Mouse (Mus musculus): Measurements from ENCODE around the gene Gpr26. TPM values are rescaled to one million over a fixed set of nuclear protein-coding genes. Genes with fewer than 3 reads are reported as not detected.

The Gpr26 gene
- polyA plus RNA-seq, 1 experiment, result not detected

DNA sequence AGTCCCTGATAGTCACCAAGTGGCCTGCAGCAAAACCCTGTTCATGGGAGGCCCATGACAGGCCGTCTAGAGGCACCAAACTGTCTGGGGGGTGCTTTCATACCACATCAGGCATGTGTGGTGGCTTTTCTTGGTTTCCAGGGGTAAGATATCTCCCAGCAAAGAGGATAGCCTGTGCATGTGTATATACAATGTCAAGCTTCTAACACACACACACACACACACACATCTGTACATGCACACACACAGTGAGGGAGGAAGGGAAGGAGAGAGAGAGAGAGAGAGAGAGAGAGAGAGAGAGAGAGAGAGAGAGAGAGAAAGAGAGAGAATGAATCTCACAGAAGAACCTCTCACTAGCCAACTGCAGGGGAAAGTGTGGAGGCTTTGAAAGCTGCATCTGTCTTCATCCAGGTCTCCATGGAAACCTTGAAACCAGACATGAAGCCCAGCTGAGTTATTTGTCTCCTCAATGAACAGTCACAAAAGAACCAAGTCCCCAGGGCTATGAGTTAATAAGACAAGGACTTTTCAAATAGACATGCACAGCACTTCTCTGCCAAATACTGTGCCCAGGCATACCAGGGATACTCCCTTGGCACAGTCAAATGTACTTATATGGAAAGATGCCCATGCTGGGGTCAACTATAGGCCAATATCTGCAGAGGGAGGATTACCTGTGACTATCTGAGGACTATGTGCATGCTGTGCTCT lies 46.9 kb downstream of the Gpr26 start:
- Histone ChIP-seq H3K27me3 (ENCODE audit: control insufficient read depth, insufficient read depth, insufficient read length) (no peaks in the 10 kb centered on the region), H3K4me3 (ENCODE audit: insufficient read depth, poor library complexity, severe bottlenecking) (no peak overlapping the region), H3K79me2 (ENCODE audit: control insufficient read depth, insufficient read depth) (no peaks in the 10 kb centered on the region), H3ac (ENCODE audit: control insufficient read depth, insufficient read length, low read depth) (no peak overlapping the region), H3K79me3 (ENCODE audit: low read depth) (no peaks in the 10 kb centered on the region), H3K36me3 (ENCODE audit: control insufficient read depth, insufficient read depth) (no peaks in the 10 kb centered on the region)
- TF ChIP-seq USF1 (IDR thresholded peaks at IDR 0.05; ENCODE audit: low read depth) (no peak), CTCF (IDR thresholded peaks at IDR 0.05; ENCODE audit: control insufficient read depth, insufficient read depth, insufficient read length) (no peak), MYOD1 (IDR thresholded peaks at IDR 0.05; ENCODE audit: control insufficient read depth, insufficient read length, low read depth) (no peak), MAX (IDR thresholded peaks at IDR 0.05) (no peak), MYOG (IDR thresholded peaks at IDR 0.05; ENCODE audit: control insufficient read depth, extremely low read depth, insufficient read length) (no peak), CEBPB (IDR thresholded peaks at IDR 0.05; ENCODE audit: low read depth) (no peak), FOSL1 (IDR thresholded peaks at IDR 0.05; ENCODE audit: insufficient read depth, low read length, poor library complexity, severe bottlenecking) (no peak)

DNA sequence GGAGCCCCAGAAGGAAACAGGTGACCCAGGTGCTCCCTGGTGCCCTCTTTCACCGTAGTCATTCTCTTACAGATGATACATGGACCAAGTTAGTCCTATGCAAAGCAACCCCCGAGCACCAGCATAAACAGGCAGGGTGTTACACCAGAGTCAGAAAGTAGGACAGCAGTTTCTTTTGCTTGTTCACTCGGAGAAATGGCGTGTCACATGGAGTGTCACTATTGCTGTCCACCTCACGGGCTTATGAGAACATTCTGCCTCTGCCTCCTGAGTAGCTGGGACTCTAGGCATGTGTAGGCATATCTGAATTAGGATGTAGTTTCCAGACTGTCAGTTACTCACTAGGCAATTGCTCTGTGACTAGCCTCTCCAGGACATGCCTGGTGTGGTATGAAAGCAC lies 47.7 kb downstream of the Gpr26 start:
- no peaks in the 10 kb centered on the region for H3K79me3 ChIP-seq (ENCODE audit: low read depth)
- TF ChIP-seq MYOG (IDR thresholded peaks at IDR 0.05; ENCODE audit: control insufficient read depth, extremely low read depth, insufficient read length) (no peak), CEBPB (IDR thresholded peaks at IDR 0.05; ENCODE audit: low read depth) (no peak), MYOD1 (IDR thresholded peaks at IDR 0.05; ENCODE audit: control insufficient read depth, insufficient read length, low read depth) (no peak)

DNA sequence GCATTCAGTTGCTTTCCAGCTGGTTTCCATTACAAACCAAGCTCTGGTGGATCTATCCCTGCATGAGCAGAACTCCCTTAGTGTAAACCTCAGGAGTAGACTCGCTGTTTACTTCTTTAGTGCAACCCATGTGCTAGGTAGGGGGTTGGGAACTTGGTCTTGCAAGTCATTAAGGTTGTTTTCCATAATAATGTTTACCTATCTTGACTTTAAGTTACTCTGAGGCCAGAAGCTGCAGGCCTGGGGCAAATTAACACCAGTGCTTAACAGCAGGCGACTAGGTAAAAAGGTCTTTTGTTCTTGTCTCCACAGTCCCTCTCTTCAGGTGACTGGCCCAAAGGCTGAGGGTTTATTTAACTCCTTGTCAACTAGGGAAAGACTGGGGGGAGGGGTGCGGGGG lies 48.9 kb downstream of the Gpr26 start:
- H3K79me2 ChIP-seq (ENCODE audit: control insufficient read depth, insufficient read depth), result no peaks in the 10 kb centered on the region
- H3K36me3 ChIP-seq (ENCODE audit: control insufficient read depth, insufficient read depth), result no peaks in the 10 kb centered on the region
- no peak overlapping the region for H3ac ChIP-seq (ENCODE audit: control insufficient read depth, insufficient read length, low read depth)
- H3K4me3 ChIP-seq (ENCODE audit: insufficient read depth, poor library complexity, severe bottlenecking), result no peak overlapping the region
- no peaks in the 10 kb centered on the region for H3K79me3 ChIP-seq (ENCODE audit: low read depth)
- no peak for TF ChIP-seq MAX (IDR thresholded peaks at IDR 0.05)
- TF ChIP-seq MYOD1 (IDR thresholded peaks at IDR 0.05; ENCODE audit: control insufficient read depth, insufficient read length, low read depth), result no peak
- TF ChIP-seq FOSL1 (IDR thresholded peaks at IDR 0.05; ENCODE audit: insufficient read depth, low read length, poor library complexity, severe bottlenecking), result no peak
- TF ChIP-seq CEBPB (IDR thresholded peaks at IDR 0.05; ENCODE audit: low read depth), result no peak
- TF ChIP-seq USF1 (IDR thresholded peaks at IDR 0.05; ENCODE audit: low read depth), result no peak
- TF ChIP-seq MYOG (IDR thresholded peaks at IDR 0.05; ENCODE audit: control insufficient read depth, extremely low read depth, insufficient read length), result no peak
- no peak for TF ChIP-seq CTCF (IDR thresholded peaks at IDR 0.05; ENCODE audit: control insufficient read depth, insufficient read depth, insufficient read length)
- H3K27me3 ChIP-seq (ENCODE audit: control insufficient read depth, insufficient read depth, insufficient read length), result no peaks in the 10 kb centered on the region

More for the DNA sequence above, 47.7 kb downstream of the Gpr26 start:
- H3K27me3 ChIP-seq (ENCODE audit: control insufficient read depth, insufficient read depth, insufficient read length), result no peaks in the 10 kb centered on the region
- H3K79me2 ChIP-seq (ENCODE audit: control insufficient read depth, insufficient read depth), result no peaks in the 10 kb centered on the region
- no peak overlapping the region for H3ac ChIP-seq (ENCODE audit: control insufficient read depth, insufficient read length, low read depth)
- no peaks in the 10 kb centered on the region for H3K36me3 ChIP-seq (ENCODE audit: control insufficient read depth, insufficient read depth)
- H3K4me3 ChIP-seq (ENCODE audit: insufficient read depth, poor library complexity, severe bottlenecking), result no peak overlapping the region

DNA sequence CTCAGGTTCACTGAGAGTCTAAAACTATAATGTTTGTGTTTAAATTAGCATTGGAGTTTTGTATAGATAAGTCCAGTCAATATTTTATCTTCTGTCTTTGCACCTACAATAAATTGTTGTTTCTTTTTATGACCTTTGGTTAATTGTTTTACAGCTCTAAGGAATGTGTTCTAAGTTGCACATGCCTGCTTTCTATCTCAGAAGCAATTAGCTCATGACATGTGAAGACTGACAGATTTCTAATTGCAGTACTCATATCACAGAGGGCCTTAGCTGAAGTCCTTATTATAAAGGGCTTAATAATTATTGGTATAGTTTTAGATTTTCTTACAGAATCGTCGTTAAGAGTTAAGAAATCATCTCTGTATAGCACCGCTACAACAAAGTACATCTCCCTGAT lies 49.7 kb downstream of the Gpr26 start:
- no peaks in the 10 kb centered on the region for H3K79me2 ChIP-seq (ENCODE audit: control insufficient read depth, insufficient read depth)
- no peaks in the 10 kb centered on the region for H3K27me3 ChIP-seq (ENCODE audit: control insufficient read depth, insufficient read depth, insufficient read length)
- H3ac ChIP-seq (ENCODE audit: control insufficient read depth, insufficient read length, low read depth), result no peak overlapping the region
- TF ChIP-seq FOSL1 (IDR thresholded peaks at IDR 0.05; ENCODE audit: insufficient read depth, low read length, poor library complexity, severe bottlenecking) (no peak), MYOD1 (IDR thresholded peaks at IDR 0.05; ENCODE audit: control insufficient read depth, insufficient read length, low read depth) (no peak), USF1 (IDR thresholded peaks at IDR 0.05; ENCODE audit: low read depth) (no peak), CTCF (IDR thresholded peaks at IDR 0.05; ENCODE audit: control insufficient read depth, insufficient read depth, insufficient read length) (no peak), MYOG (IDR thresholded peaks at IDR 0.05; ENCODE audit: control insufficient read depth, extremely low read depth, insufficient read length) (no peak), CEBPB (IDR thresholded peaks at IDR 0.05; ENCODE audit: low read depth) (no peak), MAX (IDR thresholded peaks at IDR 0.05) (no peak)
- H3K4me3 ChIP-seq (ENCODE audit: insufficient read depth, poor library complexity, severe bottlenecking), result no peak overlapping the region
- no peaks in the 10 kb centered on the region for H3K36me3 ChIP-seq (ENCODE audit: control insufficient read depth, insufficient read depth)
- no peaks in the 10 kb centered on the region for H3K79me3 ChIP-seq (ENCODE audit: low read depth)

DNA sequence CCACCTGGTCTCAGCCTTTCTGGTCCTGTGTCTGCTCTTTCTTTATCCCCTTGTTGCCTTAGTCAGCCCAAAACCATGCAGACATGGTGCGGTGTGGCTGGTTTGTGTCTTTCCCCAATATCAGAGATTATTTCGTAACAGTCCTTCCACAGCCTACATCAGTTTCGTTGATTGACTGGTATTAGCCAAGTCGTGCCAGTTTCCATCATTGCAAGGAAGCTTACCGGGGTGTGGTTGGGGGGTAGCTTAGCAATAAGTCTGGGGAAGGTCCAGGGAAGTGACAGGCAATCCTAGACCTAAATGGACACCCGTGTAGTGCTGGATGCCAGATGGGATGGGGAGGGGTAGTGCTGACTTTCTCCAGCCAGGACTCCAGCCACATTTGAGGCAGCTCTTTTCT lies 59.3 kb downstream of the Gpr26 start:
- H3K79me3 ChIP-seq (ENCODE audit: low read depth), result no peaks in the 10 kb centered on the region
- TF ChIP-seq FOSL1 (IDR thresholded peaks at IDR 0.05; ENCODE audit: insufficient read depth, low read length, poor library complexity, severe bottlenecking) (no peak), MAX (IDR thresholded peaks at IDR 0.05) (no peak), MYOG (IDR thresholded peaks at IDR 0.05; ENCODE audit: control insufficient read depth, extremely low read depth, insufficient read length) (no peak), USF1 (IDR thresholded peaks at IDR 0.05; ENCODE audit: low read depth) (no peak), MYOD1 (IDR thresholded peaks at IDR 0.05; ENCODE audit: control insufficient read depth, insufficient read length, low read depth) (no peak), CTCF (IDR thresholded peaks at IDR 0.05; ENCODE audit: control insufficient read depth, insufficient read depth, insufficient read length) (no peak), CEBPB (IDR thresholded peaks at IDR 0.05; ENCODE audit: low read depth) (no peak)
- H3ac ChIP-seq (ENCODE audit: control insufficient read depth, insufficient read length, low read depth), result no peak overlapping the region
- H3K36me3 ChIP-seq (ENCODE audit: control insufficient read depth, insufficient read depth), result no peaks in the 10 kb centered on the region
- H3K27me3 ChIP-seq (ENCODE audit: control insufficient read depth, insufficient read depth, insufficient read length), result no peaks in the 10 kb centered on the region
- H3K79me2 ChIP-seq (ENCODE audit: control insufficient read depth, insufficient read depth), result no peaks in the 10 kb centered on the region
- no peak overlapping the region for H3K4me3 ChIP-seq (ENCODE audit: insufficient read depth, poor library complexity, severe bottlenecking)

DNA sequence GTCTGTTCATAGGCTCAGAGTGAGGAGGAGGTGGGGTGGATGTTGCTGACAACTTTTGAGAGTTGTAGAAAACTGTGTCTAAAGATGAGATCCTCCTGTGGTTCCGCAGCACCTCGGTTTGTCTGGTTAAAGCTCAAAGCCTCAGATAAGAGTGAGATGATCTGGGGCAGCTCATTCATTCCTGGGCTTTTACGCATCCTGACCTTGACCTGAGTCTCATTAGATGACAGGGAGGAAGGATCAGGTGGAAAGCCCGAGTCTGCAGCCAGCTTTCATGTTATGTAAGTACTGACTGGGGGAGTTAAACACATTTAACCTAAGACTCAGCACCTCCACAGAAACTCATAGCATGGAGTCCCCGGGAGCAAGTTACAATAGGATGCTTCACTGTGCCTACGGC lies 60.4 kb downstream of the Gpr26 start:
- no peaks in the 10 kb centered on the region for H3K79me2 ChIP-seq (ENCODE audit: control insufficient read depth, insufficient read depth)
- H3K36me3 ChIP-seq (ENCODE audit: control insufficient read depth, insufficient read depth), result no peaks in the 10 kb centered on the region

More for the DNA sequence above, 60.4 kb downstream of the Gpr26 start:
- TF ChIP-seq USF1 (IDR thresholded peaks at IDR 0.05; ENCODE audit: low read depth), result no peak
- no peak for TF ChIP-seq MYOG (IDR thresholded peaks at IDR 0.05; ENCODE audit: control insufficient read depth, extremely low read depth, insufficient read length)
- no peak for TF ChIP-seq MAX (IDR thresholded peaks at IDR 0.05)
- TF ChIP-seq MYOD1 (IDR thresholded peaks at IDR 0.05; ENCODE audit: control insufficient read depth, insufficient read length, low read depth), result no peak
- no peak for TF ChIP-seq FOSL1 (IDR thresholded peaks at IDR 0.05; ENCODE audit: insufficient read depth, low read length, poor library complexity, severe bottlenecking)
- no peak for TF ChIP-seq CEBPB (IDR thresholded peaks at IDR 0.05; ENCODE audit: low read depth)
- TF ChIP-seq CTCF (IDR thresholded peaks at IDR 0.05; ENCODE audit: control insufficient read depth, insufficient read depth, insufficient read length), result no peak
- Histone ChIP-seq H3K27me3 (ENCODE audit: control insufficient read depth, insufficient read depth, insufficient read length) (no peaks in the 10 kb centered on the region), H3ac (ENCODE audit: control insufficient read depth, insufficient read length, low read depth) (no peak overlapping the region), H3K79me3 (ENCODE audit: low read depth) (no peaks in the 10 kb centered on the region), H3K4me3 (ENCODE audit: insufficient read depth, poor library complexity, severe bottlenecking) (no peak overlapping the region)
